Mouse (Mus musculus) bone marrow, adult 2 months (tissue): ENCODE data around the gene Hamp. TPM values are rescaled to one million over a fixed set of nuclear protein-coding genes. Genes with fewer than 3 reads are reported as not detected.
A peak's percentile ranks its signal among the peaks of the same experiment; 100 is the strongest.

Source experiments
- H3K27ac ChIP-seq: fragments of 200-500 bp; 2 replicates; pipeline ENCODE4 v1.5.1; 2012; ENCODE audit warnings: low read depth, mild to moderate bottlenecking, control low read depth, inconsistent platforms, low read length; ENCODE audit not compliant: control insufficient read depth, poor library complexity, insufficient read depth
- H3K4me1 ChIP-seq: fragments of 200-500 bp; 2 replicates; pipeline ENCODE4 v1.6.1; 2011; ENCODE audit warnings: low read length; ENCODE audit not compliant: control insufficient read depth, insufficient read depth
- H3K4me3 ChIP-seq: fragments of 200-500 bp; replicated peaks from 2 replicates; pipeline ENCODE3; 2011; ENCODE audit warnings: mild to moderate bottlenecking, low read depth, low read length, control low read depth; ENCODE audit not compliant: control insufficient read depth
- CTCF ChIP-seq: fragments of 200-500 bp; IDR thresholded peaks from 2 replicates; pipeline ENCODE4 v1.5.1; 2011; ENCODE audit warnings: low read length, control low read depth; ENCODE audit not compliant: control insufficient read depth, insufficient read depth
- POLR2A ChIP-seq: fragments of 200-500 bp; IDR thresholded peaks from 2 replicates; pipeline ENCODE4 v1.6.1; 2011; ENCODE audit warnings: low read depth, mild to moderate bottlenecking, control low read depth, low read length, borderline replicate concordance; ENCODE audit not compliant: control insufficient read depth
- WGBS: fragments of 180-500 bp; shearing (Covaris S2); methylation state at CpG from one replicate; pipeline ENCODE4 v1.1.7; 2018; 5-methylcytosine and 5-hydroxymethylcytosine counted together
- polyA plus RNA-seq: library from polyadenylated mRNA; stranded (reverse); fragments of >200 nt; gene quantifications from 2 replicates; pipeline ENCODE4 v1.2.4, GENCODE M21; 2011; ENCODE audit warnings: low replicate concordance; ENCODE audit not compliant: missing spikeins, insufficient read depth, insufficient read length

Hamp gene
- polyA plus RNA-seq, 1 experiment = 42.2 TPM

GRCm38 (mm10) chr7:30971901-30972300, 28.1 kb upstream of the Hamp start:
- Histone ChIP-seq H3K4me1 (peaks cover under 1% of the 10 kb centered on the region; the same call in 1 of the 2 replicates), H3K4me3 (no peak overlapping the region), H3K27ac (no peak overlapping the region)
- no peak for TF ChIP-seq POLR2A
- 0 out of 2 replicates have a peak, but pooled peaks have one; percentile 4 for TF ChIP-seq CTCF
- 84% methylated on average over 15 of the region's 15 CpGs for WGBS

DNA sequence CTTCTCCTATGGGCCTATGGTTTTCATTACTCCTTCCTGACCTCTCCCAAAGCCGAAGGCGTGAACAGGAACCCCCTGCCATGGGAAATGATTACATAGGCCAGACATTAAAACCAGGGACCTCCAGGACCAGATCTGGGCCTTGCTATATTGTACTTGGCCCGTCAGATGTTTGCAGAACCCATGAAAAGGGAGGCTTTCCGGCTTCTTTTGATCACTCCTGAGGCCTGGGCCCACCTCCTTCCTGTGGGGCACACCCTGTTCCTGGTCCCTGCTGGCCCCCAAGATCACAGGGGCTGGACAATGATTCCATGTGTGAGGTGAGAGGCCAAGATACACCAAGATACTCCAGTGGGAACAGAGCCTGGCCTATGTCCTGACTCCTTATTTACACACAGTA, 25.3 kb upstream of the Hamp start:
- Histone ChIP-seq H3K4me1 (peaks cover 2% of the 10 kb centered on the region), H3K27ac (no peak overlapping the region), H3K4me3 (no peak overlapping the region)
- TF ChIP-seq CTCF (no peak), POLR2A (no peak)
- 82% methylated on average over 4 of the region's 4 CpGs for WGBS

- Histone ChIP-seq H3K4me1 (peaks cover 2% of the 10 kb centered on the region), H3K4me3 (no peak overlapping the region), H3K27ac (no peak overlapping the region)
- WGBS = 85% methylated on average over 8 of the region's 8 CpGs
- TF ChIP-seq CTCF (no peak), POLR2A (no peak)
These were observed 24.8 kb upstream of the Hamp start for GRCm38 (mm10) chr7:30968611-30969010.

DNA sequence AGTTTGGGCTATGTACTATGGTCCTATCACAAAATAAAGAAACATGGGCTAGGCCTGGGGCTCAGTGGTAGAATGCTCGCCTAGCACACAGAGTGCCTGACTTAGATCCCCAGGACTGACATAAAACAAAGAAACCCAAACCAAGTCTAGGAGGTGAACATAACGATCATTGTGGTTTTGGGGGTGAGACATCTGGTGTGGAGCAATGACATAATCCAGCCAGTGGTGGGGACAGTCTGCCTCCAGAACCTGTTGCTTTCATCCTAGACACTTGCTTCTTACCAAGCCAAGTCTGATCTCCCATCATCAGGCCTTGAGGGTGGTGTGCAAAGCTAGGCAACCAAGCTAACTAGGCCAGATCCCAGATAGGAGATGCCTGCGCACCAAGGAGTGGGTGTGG, 22.8 kb upstream of the Hamp start:
- Histone ChIP-seq H3K27ac (no peak overlapping the region), H3K4me1 (peaks cover 2% of the 10 kb centered on the region), H3K4me3 (no peak overlapping the region)
- no peak for TF ChIP-seq CTCF
- no peak for TF ChIP-seq POLR2A
- WGBS = 32% methylated on average over 3 of the region's 3 CpGs

DNA sequence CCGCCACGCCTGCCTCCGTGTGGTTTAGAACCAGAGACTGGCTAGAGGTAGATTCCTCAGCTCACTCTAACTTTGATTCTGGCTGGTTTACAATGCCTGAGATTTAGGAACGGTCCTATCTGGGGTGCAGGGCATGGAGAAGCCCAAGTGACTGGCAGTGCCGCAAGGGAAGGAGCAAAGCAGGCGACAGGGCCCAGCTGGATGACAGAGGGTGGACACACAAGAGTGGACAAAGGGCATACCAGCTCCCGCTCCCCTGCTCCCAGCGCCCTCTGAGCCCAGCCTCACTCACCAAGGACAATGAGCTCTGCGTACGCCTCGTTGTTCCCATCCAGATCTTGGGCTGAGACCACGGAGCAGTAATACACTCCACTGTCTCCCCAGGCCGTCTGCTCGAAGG, 21.8 kb upstream of the Hamp start:
- H3K4me3 ChIP-seq = no peak overlapping the region
- no peak for TF ChIP-seq POLR2A
- no peak for TF ChIP-seq CTCF
- H3K27ac ChIP-seq = no peak overlapping the region
- peaks cover 2% of the 10 kb centered on the region for H3K4me1 ChIP-seq
- WGBS = 85% methylated on average over 14 of the region's 14 CpGs

- peaks cover 2% of the 10 kb centered on the region for H3K4me1 ChIP-seq
- WGBS = 88% methylated on average over 7 of the region's 7 CpGs
- no peak overlapping the region for H3K27ac ChIP-seq
- no peak for TF ChIP-seq CTCF
- TF ChIP-seq POLR2A = no peak
- no peak overlapping the region for H3K4me3 ChIP-seq
These were observed 20.5 kb upstream of the Hamp start for GRCm38 (mm10) chr7:30964366-30964765.

- WGBS = 77% methylated on average over 5 of the region's 5 CpGs
- Histone ChIP-seq H3K4me1 (peaks cover 2% of the 10 kb centered on the region), H3K27ac (no peak overlapping the region), H3K4me3 (no peak overlapping the region)
- TF ChIP-seq CTCF (no peak), POLR2A (no peak)
These were observed 19.0 kb upstream of the Hamp start for GRCm38 (mm10) chr7:30962862-30963261.

DNA sequence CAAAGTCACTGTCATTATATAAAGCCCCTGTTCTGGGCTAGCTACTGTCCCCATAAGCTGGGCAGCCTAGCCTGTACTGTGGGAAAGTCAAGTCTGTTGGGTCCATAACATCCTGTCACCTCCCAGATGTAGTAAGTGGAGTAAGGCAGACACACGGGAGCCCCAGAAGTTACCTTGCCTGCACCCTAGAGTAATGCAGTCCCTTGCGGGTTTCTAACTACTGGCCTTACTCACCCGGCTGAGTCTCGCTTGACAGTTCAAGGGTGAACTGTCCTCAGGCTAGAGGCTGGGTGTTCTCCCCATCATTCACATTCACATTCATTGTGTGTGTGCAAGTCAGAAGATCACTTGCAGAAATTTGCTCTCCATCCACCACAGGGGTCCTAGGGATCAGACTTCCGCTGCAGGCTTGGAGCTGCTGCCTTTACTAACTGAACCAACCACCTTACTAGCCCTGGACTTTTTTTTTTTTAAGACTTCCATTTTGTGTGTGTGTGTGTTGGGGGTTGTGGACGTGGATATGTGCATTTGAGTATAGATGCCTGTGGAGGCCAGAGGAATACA, 16.0 kb upstream of the Hamp start:
- Histone ChIP-seq H3K4me3 (no peak overlapping the region), H3K4me1 (no peaks in the 10 kb centered on the region; the same call in 1 of the 2 replicates), H3K27ac (no peak overlapping the region)
- TF ChIP-seq CTCF (no peak), POLR2A (no peak)
- 85% methylated on average over 6 of the region's 6 CpGs for WGBS

- H3K4me1 ChIP-seq = peaks cover 1% of the 10 kb centered on the region; the same call in 1 of the 2 replicates
These were observed 15.1 kb upstream of the Hamp start for GRCm38 (mm10) chr7:30958866-30959487.

More at GRCm38 (mm10) chr7:30958866-30959487, 15.1 kb upstream of the Hamp start:
- Histone ChIP-seq H3K4me3 (no peak overlapping the region), H3K27ac (no peak overlapping the region)
- 88% methylated on average over 9 of the region's 9 CpGs for WGBS
- TF ChIP-seq CTCF (no peak), POLR2A (no peak)
